Mouse (Mus musculus) spleen, adult 2 months (tissue): ENCODE results near the gene Nedd4. TPM values are rescaled to one million over a fixed set of nuclear protein-coding genes. Genes with fewer than 3 reads are reported as not detected.

Experiments
- DNase-seq, 2 experiments: peaks; one replicate each; pipeline versions ENCODE4 v3.0.0 to v3.0.0-alpha.2; 2012 to 2021; ENCODE audit warnings: low spot score in 2 of 2, low read depth in 1 of 2
- H3K27ac ChIP-seq: fragments of 200-500 bp; 2 replicates; pipeline ENCODE4 v1.5.1; 2012; ENCODE audit warnings: low read length, inconsistent platforms; ENCODE audit not compliant: insufficient read depth
- H3K27me3 ChIP-seq: fragments of 200-500 bp; 2 replicates; pipeline ENCODE4 v1.6.1; 2012; ENCODE audit warnings: mild to moderate bottlenecking, moderate library complexity, low read length, inconsistent platforms; ENCODE audit not compliant: control insufficient read depth, insufficient read depth
- H3K36me3 ChIP-seq: fragments of 200-500 bp; 2 replicates; pipeline ENCODE4 v1.6.1; 2012; ENCODE audit warnings: mild to moderate bottlenecking, low read length, inconsistent platforms; ENCODE audit not compliant: control insufficient read depth, insufficient read depth
- H3K4me1 ChIP-seq: fragments of 200-500 bp; 2 replicates; pipeline ENCODE4 v1.6.1; 2011; ENCODE audit warnings: inconsistent platforms; ENCODE audit not compliant: control insufficient read depth, insufficient read depth, insufficient read length
- H3K4me3 ChIP-seq: fragments of 200-500 bp; 2 replicates; pipeline ENCODE4 v1.5.1; 2011; ENCODE audit warnings: mild to moderate bottlenecking, inconsistent platforms; ENCODE audit not compliant: insufficient read depth, insufficient read length; ENCODE audit errors: extremely low read depth
- CTCF ChIP-seq: fragments of 200-500 bp; IDR thresholded peaks from 2 replicates; pipeline ENCODE4 v1.5.1; 2011; ENCODE audit warnings: mild to moderate bottlenecking, inconsistent platforms; ENCODE audit not compliant: insufficient read depth, insufficient read length, insufficient replicate concordance; ENCODE audit errors: extremely low read depth
- POLR2A ChIP-seq: fragments of 200-500 bp; IDR thresholded peaks from 2 replicates; pipeline ENCODE4 v1.6.1; 2011; ENCODE audit warnings: low read depth, low read length, inconsistent platforms
- WGBS: fragments of 180-500 bp; shearing (Covaris S2); methylation state at CpG from one replicate; pipeline ENCODE4 v1.1.7; 2018; 5-methylcytosine and 5-hydroxymethylcytosine counted together
- polyA plus RNA-seq: library from polyadenylated mRNA; depleted of rRNA; stranded (reverse); fragments of >200 nt; gene quantifications from 2 replicates; pipeline ENCODE4 v1.2.3, GENCODE M21; 2012

The Nedd4 gene
- polyA plus RNA-seq, 1 experiment, result 30.6 TPM

- H3K27me3 ChIP-seq, result no peaks in the 10 kb centered on the region
- WGBS, result 84% methylated on average over 8 of the region's 8 CpGs
- no peak overlapping the region for H3K27ac ChIP-seq
- peaks cover 19% of the 10 kb centered on the region for H3K36me3 ChIP-seq
- no peaks in the 10 kb centered on the region for H3K4me1 ChIP-seq
- DNase-seq, result no peak
- no peak overlapping the region for H3K4me3 ChIP-seq
- TF ChIP-seq CTCF (no peak), POLR2A (no peak)
Observed at GRCm38 (mm10) chr9:72724491-72725221, 62.5 kb downstream of the Nedd4 start.

- H3K4me1 ChIP-seq, result no peaks in the 10 kb centered on the region
- no peak overlapping the region for H3K27ac ChIP-seq
- peak; percentile 66; the same call in 1 of the 2 replicates for TF ChIP-seq CTCF
- TF ChIP-seq POLR2A, result no peak
- whole genome bisulfite sequencing, result 39% methylated on average over 3 of the region's 3 CpGs
- DNase-seq, result peak; percentile 12 to 35
- H3K36me3 ChIP-seq, result peaks cover 19% of the 10 kb centered on the region
- H3K4me3 ChIP-seq, result no peak overlapping the region
- H3K27me3 ChIP-seq, result no peaks in the 10 kb centered on the region
Observed at GRCm38 (mm10) chr9:72733966-72734365, 71.8 kb downstream of the Nedd4 start.

- Histone ChIP-seq H3K4me3 (no peak overlapping the region), H3K4me1 (no peaks in the 10 kb centered on the region), H3K36me3 (peaks cover 23% of the 10 kb centered on the region), H3K27ac (no peak overlapping the region), H3K27me3 (no peaks in the 10 kb centered on the region)
- DNase-seq, result peak; percentile 15 to 45
- no peak for TF ChIP-seq POLR2A
- TF ChIP-seq CTCF, result peak; percentile 47; the same call in 1 of the 2 replicates
- 51% methylated on average over 3 of the region's 3 CpGs for WGBS
Observed at GRCm38 (mm10) chr9:72735822-72736410, 73.8 kb downstream of the Nedd4 start.

GRCm38 (mm10) chr9:72741206-72741605 lies 79.1 kb downstream of the Nedd4 start:
- H3K36me3 ChIP-seq, result peaks cover 24% of the 10 kb centered on the region
- WGBS, result 94% methylated on average over 6 of the region's 6 CpGs
- TF ChIP-seq CTCF (no peak), POLR2A (no peak)
- H3K27ac ChIP-seq, result no peak overlapping the region
- no peak for DNase-seq
- H3K4me1 ChIP-seq, result no peaks in the 10 kb centered on the region
- no peak overlapping the region for H3K4me3 ChIP-seq
- no peaks in the 10 kb centered on the region for H3K27me3 ChIP-seq

GRCm38 (mm10) chr9:72746278-72746677 lies 84.1 kb downstream of the Nedd4 start:
- 33% methylated on average over 5 of the region's 5 CpGs for WGBS
- Histone ChIP-seq H3K4me1 (no peaks in the 10 kb centered on the region), H3K27me3 (no peaks in the 10 kb centered on the region), H3K27ac (no peak overlapping the region), H3K36me3 (peaks cover 10% of the 10 kb centered on the region), H3K4me3 (no peak overlapping the region)
- TF ChIP-seq CTCF (no peak), POLR2A (no peak)
- no peak for DNase-seq

- WGBS, result 93% methylated on average over 2 of the region's 2 CpGs
- Histone ChIP-seq H3K27me3 (no peaks in the 10 kb centered on the region), H3K4me1 (peaks cover 3% of the 10 kb centered on the region; the same call in 1 of the 2 replicates), H3K36me3 (no peaks in the 10 kb centered on the region; the same call in 1 of the 2 replicates), H3K27ac (no peak overlapping the region), H3K4me3 (no peak overlapping the region)
- TF ChIP-seq CTCF, result no peak
- no peak for TF ChIP-seq POLR2A
- no peak for DNase-seq
Observed at GRCm38 (mm10) chr9:72750272-72750671, 88.1 kb downstream of the Nedd4 start.

GRCm38 (mm10) chr9:72752656-72753055 lies 90.5 kb downstream of the Nedd4 start:
- peak; percentile 30 to 41 for DNase-seq
- Histone ChIP-seq H3K4me1 (peaks cover 3% of the 10 kb centered on the region; the same call in 1 of the 2 replicates), H3K27me3 (no peaks in the 10 kb centered on the region), H3K27ac (0 out of 2 replicates have a peak overlapping the region, but pooled peaks have one; percentile 17), H3K4me3 (no peak overlapping the region), H3K36me3 (no peaks in the 10 kb centered on the region)
- TF ChIP-seq CTCF, result no peak
- no peak for TF ChIP-seq POLR2A
- WGBS, result 38% methylated on average over 9 of the region's 9 CpGs
